Mouse (Mus musculus) forebrain, embryonic 16.5 days (tissue): Measurements from ENCODE around the gene D430041D05Rik. TPM values are rescaled to one million over a fixed set of nuclear protein-coding genes. Genes with fewer than 3 reads are reported as not detected.

Experiments
- ATAC-seq: fragments of 200-750 bp; cut with Nextera tagmentation; 2 replicates; pipeline ENCODE4 v1.8.0; 2017; ENCODE audit warnings: mild to moderate bottlenecking, moderate library complexity
- H3K27ac ChIP-seq: fragments of 300-500 bp; sonication (generic); 2 replicates; pipeline ENCODE4 v1.5.1; 2014; ENCODE audit warnings: low read length, control low read depth
- H3K27me3 ChIP-seq: fragments of 300-500 bp; sonication (generic); replicated peaks from 2 replicates; pipeline ENCODE4 v1.6.1; 2014; ENCODE audit warnings: low read length; ENCODE audit not compliant: control insufficient read depth, insufficient read depth
- H3K36me3 ChIP-seq: fragments of 300-500 bp; sonication (generic); 2 replicates; pipeline ENCODE4 v1.6.1; 2014; ENCODE audit not compliant: control insufficient read depth, insufficient read depth
- H3K4me1 ChIP-seq: fragments of 300-500 bp; sonication (generic); replicated peaks from 2 replicates; pipeline ENCODE4 v1.6.1; 2014; ENCODE audit warnings: low read length; ENCODE audit not compliant: control insufficient read depth, insufficient read depth
- H3K4me2 ChIP-seq: fragments of 300-500 bp; sonication (generic); 2 replicates; pipeline ENCODE4 v1.6.1; 2014; ENCODE audit warnings: mild to moderate bottlenecking, low read length, control low read depth
- H3K4me3 ChIP-seq: fragments of 300-500 bp; sonication (generic); replicated peaks from 2 replicates; pipeline ENCODE4 v1.5.1; 2014; ENCODE audit warnings: mild to moderate bottlenecking, low read length, control low read depth
- H3K9ac ChIP-seq: fragments of 300-500 bp; sonication (generic); replicated peaks from 2 replicates; pipeline ENCODE4 v1.6.1; 2014; ENCODE audit warnings: low read depth, low read length, control low read depth
- H3K9me3 ChIP-seq: fragments of 300-500 bp; sonication (generic); 2 replicates; pipeline ENCODE4 v1.6.1; 2016; ENCODE audit warnings: low read length; ENCODE audit not compliant: control insufficient read depth
- WGBS: fragments of 180-500 bp; shearing (Covaris S2); extraction: QIAGEN DNeasy Blood & Tissue Kit; methylation state at CpG from one replicate; pipeline ENCODE4 v1.1.7; 2014; 5-methylcytosine and 5-hydroxymethylcytosine counted together
- polyA plus RNA-seq: library from polyadenylated mRNA; unstranded; fragments of >200 nt; fragmentation: Nextera tagmentation; extraction: Ambion mirVana; gene quantifications from 2 replicates; pipeline ENCODE4 v1.2.1, GENCODE M21; 2015

The D430041D05Rik gene
- polyA plus RNA-seq, 1 experiment from 2014 or later = 14.9 TPM

DNA sequence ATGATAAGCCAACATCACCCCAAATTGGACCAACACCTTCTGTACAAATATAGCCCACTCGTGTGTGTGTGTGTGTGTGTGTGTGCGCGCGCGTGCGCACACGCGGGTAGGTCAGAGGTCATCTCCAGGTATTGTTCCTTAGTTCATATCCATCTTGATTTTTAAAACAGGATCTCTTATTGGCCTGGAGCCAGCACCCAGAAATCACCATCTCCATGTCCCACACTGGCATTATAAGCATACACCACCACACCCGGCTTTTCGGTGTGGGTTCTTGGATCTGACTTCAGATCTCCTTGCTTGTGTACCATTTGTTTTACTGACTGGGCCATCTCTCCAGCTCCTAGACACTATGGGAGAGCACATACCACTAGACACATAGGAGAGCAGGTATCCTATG is 91.4 kb downstream of the D430041D05Rik start:
- H3K36me3 ChIP-seq = no peaks in the 10 kb centered on the region
- H3K4me2 ChIP-seq = no peak overlapping the region
- H3K4me1 ChIP-seq = peaks cover 37% of the 10 kb centered on the region
- no peak overlapping the region for H3K9ac ChIP-seq
- no peak overlapping the region for H3K27ac ChIP-seq
- H3K9me3 ChIP-seq = no peaks in the 10 kb centered on the region
- ATAC-seq = no peak
- 97% methylated on average over 10 of the region's 10 CpGs for WGBS
- no peaks in the 10 kb centered on the region for H3K27me3 ChIP-seq
- no peak overlapping the region for H3K4me3 ChIP-seq

DNA sequence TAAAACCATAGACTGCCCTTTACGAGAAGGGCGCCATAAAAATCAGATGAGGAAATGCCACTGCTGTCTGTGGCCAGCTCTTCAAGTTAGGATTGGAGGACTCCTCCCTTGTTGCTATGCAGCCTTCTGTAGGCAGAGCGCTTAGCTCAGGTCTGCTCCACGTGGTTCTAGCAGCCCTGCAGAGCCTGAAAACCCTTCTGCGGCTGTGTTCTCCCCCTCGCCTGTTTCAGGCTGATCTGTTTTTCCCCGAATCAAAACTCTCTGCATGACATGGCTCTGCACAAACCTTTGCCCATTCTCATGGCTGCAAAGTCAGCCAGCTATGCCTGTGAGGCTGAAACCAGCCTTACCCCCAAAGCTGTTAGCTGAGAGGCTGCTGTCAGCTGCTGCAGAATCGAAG is 91.9 kb downstream of the D430041D05Rik start:
- no peaks in the 10 kb centered on the region for H3K9me3 ChIP-seq
- peaks cover 37% of the 10 kb centered on the region for H3K4me1 ChIP-seq
- peak; percentile 69 for ATAC-seq
- no peak overlapping the region for H3K9ac ChIP-seq
- H3K36me3 ChIP-seq = no peaks in the 10 kb centered on the region
- peak overlapping the region; percentile 79 for H3K27ac ChIP-seq
- no peak overlapping the region for H3K4me2 ChIP-seq
- 51% methylated on average over 8 of the region's 8 CpGs for WGBS
- no peaks in the 10 kb centered on the region for H3K27me3 ChIP-seq
- no peak overlapping the region for H3K4me3 ChIP-seq

- H3K9me3 ChIP-seq = no peaks in the 10 kb centered on the region
- 63% methylated on average over 2 of the region's 2 CpGs for WGBS
- H3K9ac ChIP-seq = no peak overlapping the region
- ATAC-seq = no peak
- no peaks in the 10 kb centered on the region for H3K36me3 ChIP-seq
- peaks cover 37% of the 10 kb centered on the region for H3K4me1 ChIP-seq
- H3K27me3 ChIP-seq = no peaks in the 10 kb centered on the region
- peak overlapping the region; percentile 79 for H3K27ac ChIP-seq
- H3K4me2 ChIP-seq = peak overlapping the region; percentile 23; the same call in 1 of the 2 replicates
- no peak overlapping the region for H3K4me3 ChIP-seq
Measured at GRCm38 (mm10) chr2:104318259-104318658, 92.6 kb downstream of the D430041D05Rik start.

- H3K27ac ChIP-seq = peak overlapping the region; percentile 79
- no peaks in the 10 kb centered on the region for H3K27me3 ChIP-seq
- ATAC-seq = peak; percentile 65
- peak overlapping the region; percentile 23; the same call in 1 of the 2 replicates for H3K4me2 ChIP-seq
- peaks cover 37% of the 10 kb centered on the region for H3K4me1 ChIP-seq
- no peaks in the 10 kb centered on the region for H3K9me3 ChIP-seq
- 53% methylated on average over 6 of the region's 6 CpGs for WGBS
- H3K9ac ChIP-seq = no peak overlapping the region
- no peak overlapping the region for H3K4me3 ChIP-seq
- H3K36me3 ChIP-seq = no peaks in the 10 kb centered on the region
Measured at GRCm38 (mm10) chr2:104317631-104318030, 93.2 kb downstream of the D430041D05Rik start.

DNA sequence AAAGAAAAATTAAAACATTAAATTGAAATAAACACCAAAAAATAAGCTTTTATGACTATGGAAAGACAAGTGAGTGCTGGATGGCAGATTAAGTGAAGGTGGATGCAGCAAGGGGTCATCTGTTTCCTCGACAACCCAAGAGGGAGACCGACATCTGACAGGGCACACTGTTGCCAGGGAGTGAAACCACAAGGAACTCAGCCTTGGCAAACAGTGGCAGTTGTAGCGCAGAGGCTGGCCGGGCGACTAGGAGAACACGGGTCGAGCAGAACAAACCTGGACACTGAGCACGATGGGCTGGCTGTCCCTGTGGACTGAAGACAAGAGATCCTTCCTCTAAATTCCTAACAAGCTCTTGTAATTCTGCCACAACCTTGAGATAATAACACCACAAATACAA is 94.3 kb downstream of the D430041D05Rik start:
- Histone ChIP-seq H3K4me2 (no peak overlapping the region), H3K4me3 (no peak overlapping the region), H3K27me3 (no peaks in the 10 kb centered on the region), H3K9ac (no peak overlapping the region), H3K4me1 (peaks cover 37% of the 10 kb centered on the region), H3K27ac (no peak overlapping the region), H3K9me3 (no peaks in the 10 kb centered on the region), H3K36me3 (no peaks in the 10 kb centered on the region)
- 77% methylated on average over 8 of the region's 8 CpGs for WGBS
- no peak for ATAC-seq

DNA sequence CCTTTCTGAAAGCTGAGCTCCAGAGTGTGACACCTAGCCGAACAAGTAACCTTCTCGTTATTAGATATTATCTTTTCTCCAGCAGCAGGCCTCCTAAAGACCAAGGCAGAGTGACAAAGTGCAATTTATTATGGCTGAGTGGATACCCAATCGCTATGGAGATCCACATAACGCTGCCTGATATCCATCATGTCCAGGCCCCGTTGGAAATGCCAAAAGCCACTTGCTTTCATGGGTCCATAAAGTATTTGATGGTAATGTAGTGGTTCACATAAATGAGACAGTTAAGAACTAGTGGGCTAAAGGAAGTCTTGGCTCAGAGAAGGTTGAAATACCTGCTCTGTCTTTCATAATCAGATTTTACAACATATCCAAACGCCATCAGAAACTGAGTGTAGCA is 97.6 kb downstream of the D430041D05Rik start:
- no peak overlapping the region for H3K4me2 ChIP-seq
- no peaks in the 10 kb centered on the region for H3K27me3 ChIP-seq
- H3K27ac ChIP-seq = no peak overlapping the region
- H3K36me3 ChIP-seq = no peaks in the 10 kb centered on the region
- no peak overlapping the region for H3K9ac ChIP-seq
- no peak for ATAC-seq
- H3K9me3 ChIP-seq = no peaks in the 10 kb centered on the region
- H3K4me3 ChIP-seq = no peak overlapping the region
- 73% methylated on average over 6 of the region's 6 CpGs for WGBS
- peaks cover 20% of the 10 kb centered on the region for H3K4me1 ChIP-seq

DNA sequence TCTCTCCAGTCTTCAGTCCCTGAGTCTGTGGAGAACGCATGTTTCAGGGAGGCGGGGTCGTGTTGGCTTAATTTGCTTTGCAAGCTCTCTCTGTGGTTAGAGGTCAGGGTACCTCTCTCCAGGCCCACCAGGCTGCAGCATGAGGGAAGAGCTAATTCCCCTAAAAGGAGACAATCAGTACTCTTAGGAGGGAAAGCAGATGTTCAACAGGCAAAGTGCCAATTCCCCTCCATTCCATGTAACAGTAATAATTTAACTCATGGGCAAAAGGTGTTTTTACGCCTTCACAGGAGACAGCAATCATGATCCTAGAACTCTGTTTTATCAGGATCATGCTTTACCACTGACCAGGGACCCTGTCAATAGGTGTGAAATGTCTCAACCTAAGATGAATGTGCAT is 103.7 kb downstream of the D430041D05Rik start:
- Histone ChIP-seq H3K9ac (no peak overlapping the region), H3K9me3 (no peaks in the 10 kb centered on the region), H3K4me3 (no peak overlapping the region), H3K27ac (no peak overlapping the region), H3K4me2 (no peak overlapping the region), H3K27me3 (no peaks in the 10 kb centered on the region), H3K36me3 (no peaks in the 10 kb centered on the region), H3K4me1 (peaks cover 12% of the 10 kb centered on the region)
- no peak for ATAC-seq
- WGBS = 76% methylated on average over 4 of the region's 4 CpGs

DNA sequence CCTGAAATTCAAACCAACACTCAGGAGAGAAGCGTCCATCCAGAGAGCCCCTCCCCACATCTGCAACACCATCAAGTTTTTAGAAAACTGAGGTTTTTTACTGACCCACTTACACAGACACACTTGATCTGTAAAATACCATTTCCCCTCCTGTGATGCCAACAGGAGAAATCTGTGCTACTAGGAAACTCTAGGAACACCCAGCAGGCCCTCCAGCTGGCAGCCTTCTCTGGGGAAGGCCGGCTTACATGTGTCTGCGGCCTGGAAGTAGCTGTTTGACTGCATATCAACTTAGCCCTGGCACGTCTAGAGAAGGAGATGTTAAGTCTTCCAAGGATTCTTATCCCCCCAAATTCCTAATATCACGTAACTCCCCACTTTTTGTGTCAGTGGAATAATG is 105.1 kb downstream of the D430041D05Rik start:
- ATAC-seq = no peak
- no peaks in the 10 kb centered on the region for H3K36me3 ChIP-seq
- H3K9ac ChIP-seq = no peak overlapping the region
- peaks cover 12% of the 10 kb centered on the region for H3K4me1 ChIP-seq
- H3K27ac ChIP-seq = peak overlapping the region; percentile 27
- H3K4me2 ChIP-seq = no peak overlapping the region
- 64% methylated on average over 5 of the region's 5 CpGs for WGBS
- no peaks in the 10 kb centered on the region for H3K9me3 ChIP-seq
- H3K4me3 ChIP-seq = no peak overlapping the region
- no peaks in the 10 kb centered on the region for H3K27me3 ChIP-seq

- Histone ChIP-seq H3K4me3 (no peak overlapping the region), H3K9ac (no peak overlapping the region), H3K27me3 (no peaks in the 10 kb centered on the region), H3K27ac (no peak overlapping the region), H3K36me3 (no peaks in the 10 kb centered on the region), H3K4me2 (no peak overlapping the region), H3K9me3 (no peaks in the 10 kb centered on the region), H3K4me1 (no peaks in the 10 kb centered on the region)
- ATAC-seq = no peak
- 56% methylated on average over 1 of the region's 1 CpGs for WGBS
Measured at GRCm38 (mm10) chr2:104299912-104300311, 110.9 kb downstream of the D430041D05Rik start.

DNA sequence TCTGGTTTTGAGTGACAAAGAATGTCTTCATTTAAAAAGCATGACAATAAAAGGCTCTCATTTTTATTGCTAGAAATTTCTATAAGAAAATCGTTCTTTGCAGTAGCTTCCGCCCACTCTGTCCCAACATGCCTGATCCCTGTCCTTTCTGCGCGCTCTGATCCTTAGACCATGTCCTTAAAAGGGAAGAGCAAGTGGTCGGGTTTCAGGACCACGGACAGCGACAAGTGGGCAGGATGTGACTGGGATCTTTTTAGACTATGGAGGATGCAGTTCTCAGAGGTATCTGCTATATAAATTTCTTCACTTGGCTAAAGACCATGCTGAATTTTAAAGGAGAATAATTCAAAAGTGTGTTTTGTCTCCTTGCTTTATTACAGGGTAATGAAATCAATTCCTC is 111.7 kb downstream of the D430041D05Rik start:
- Histone ChIP-seq H3K27ac (no peak overlapping the region), H3K4me3 (no peak overlapping the region), H3K4me1 (no peaks in the 10 kb centered on the region), H3K36me3 (no peaks in the 10 kb centered on the region), H3K4me2 (no peak overlapping the region), H3K9ac (no peak overlapping the region), H3K27me3 (no peaks in the 10 kb centered on the region), H3K9me3 (no peaks in the 10 kb centered on the region)
- WGBS = 19% methylated on average over 7 of the region's 7 CpGs
- no peak for ATAC-seq
